Mouse (Mus musculus): ENCODE data around the gene Irf2bp1. TPM values are rescaled to one million over a fixed set of nuclear protein-coding genes. Genes with fewer than 3 reads are reported as not detected.

Gene Irf2bp1
- total and polyA plus RNA-seq, 3 experiments = 4.9 to 12.8 (median 6.6) TPM

DNA sequence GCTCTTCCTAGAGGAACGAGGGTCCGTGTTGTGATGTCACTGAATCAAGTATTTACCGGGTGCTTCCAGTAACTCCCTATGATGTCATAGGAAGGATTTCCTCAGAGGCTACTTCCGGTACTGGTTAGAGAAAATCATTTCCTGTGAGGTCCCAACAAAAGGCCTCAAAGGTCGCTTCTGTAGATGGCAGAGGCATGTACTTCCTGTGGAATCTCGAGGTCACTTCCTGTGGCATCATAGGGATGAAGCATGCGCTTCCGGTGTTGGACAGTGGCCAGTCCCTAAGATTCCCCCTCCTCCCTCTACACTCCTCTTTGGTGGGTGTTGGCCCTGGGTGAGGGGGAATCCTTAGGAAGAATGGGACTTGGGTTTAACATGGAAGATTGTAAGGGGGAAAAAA, 44.4 kb upstream of the Irf2bp1 start:
- no peak for DNase-seq (ENCODE audit: extremely low read depth)
- H3K27ac ChIP-seq (ENCODE audit: insufficient read depth, low read depth) = no peak overlapping the region
- H3K79me2 ChIP-seq (replicated peaks; ENCODE audit: control insufficient read depth, extremely low read depth, insufficient read depth, poor library complexity, severe bottlenecking) = 0 out of 2 replicates have a peak, but pooled peaks cover 3% of the 10 kb centered on the region
- H3K4me2 ChIP-seq (ENCODE audit: insufficient read depth, low read depth, poor library complexity, severe bottlenecking) = peak overlapping the region; percentile 32; the same call in 1 of the 2 replicates
- H3K4me3 ChIP-seq (replicated peaks in 1 of 3; ENCODE audit: low read depth in 2 of 3, low read length in 2 of 3, poor library complexity in 1 of 3) = no peak overlapping the region
- H3K27me3 ChIP-seq (replicated peaks) = peaks cover 95% of the 10 kb centered on the region
- H3K9ac ChIP-seq (ENCODE audit: insufficient read depth, low read depth) = no peak overlapping the region
- TF ChIP-seq ZC3H11A (IDR thresholded peaks at IDR 0.05; ENCODE audit: low read depth, low read length) (no peak), CTCF (conservative IDR thresholded peaks at IDR 0.05 in 1 of 2, IDR thresholded peaks at IDR 0.05 in 1 of 2; ENCODE audit: low read depth in 2 of 2, low read length in 2 of 2) (no peak), TBP (conservative IDR thresholded peaks at IDR 0.05; ENCODE audit: low read depth, low read length) (no peak), ZNF384 (IDR thresholded peaks at IDR 0.05; ENCODE audit: low read depth, low read length) (no peak), RCOR1 (conservative IDR thresholded peaks at IDR 0.05; ENCODE audit: low read depth, low read length) (no peak), GABPA (IDR thresholded peaks at IDR 0.05; ENCODE audit: insufficient replicate concordance, low read depth, low read length) (no peak), HCFC1 (IDR thresholded peaks at IDR 0.05; ENCODE audit: low read depth, low read length) (peak; percentile 56), ELF1 (IDR thresholded peaks at IDR 0.05; ENCODE audit: low read depth, low read length) (peak; percentile 39), MXI1 (IDR thresholded peaks at IDR 0.05; ENCODE audit: low read depth, low read length) (no peak), ETS1 (conservative IDR thresholded peaks at IDR 0.05; ENCODE audit: low read depth, low read length) (no peak), POLR2A (IDR thresholded peaks at IDR 0.05; ENCODE audit: low read depth, low read length) (no peak), JUND (conservative IDR thresholded peaks at IDR 0.05; ENCODE audit: low read depth, low read length) (no peak), MYC (IDR thresholded peaks at IDR 0.05; ENCODE audit: low read depth, low read length) (no peak)
- in situ Hi-C loops (cut with MboI; ENCODE audit: low pct_ligation_motif_present, low pct_unique_long_range_greater_than_20kb, low sequenced_read_pairs) (no loop called here), dilution Hi-C loops (cut with MboI; ENCODE audit: extremely low pct_ligation_motif_present, extremely low pct_unique_long_range_greater_than_20kb, low sequenced_read_pairs) (no loop called here)
- peaks cover 9% of the 10 kb centered on the region for H3K9me3 ChIP-seq (replicated peaks; ENCODE audit: low read length)
- H3K36me3 ChIP-seq (replicated peaks in 1 of 2; ENCODE audit: control insufficient read depth in 1 of 2, insufficient read depth in 1 of 2, low read length in 1 of 2) = no peaks in the 10 kb centered on the region
- H3K4me1 ChIP-seq (ENCODE audit: control insufficient read depth in 1 of 2, insufficient read depth in 2 of 2) = peaks cover 14 to 29% of the 10 kb centered on the region in 2 experiments

- no peaks in the 10 kb centered on the region for H3K79me2 ChIP-seq (replicated peaks; ENCODE audit: control insufficient read depth, extremely low read depth, insufficient read depth, poor library complexity, severe bottlenecking)
- peaks cover 8% of the 10 kb centered on the region for H3K9me3 ChIP-seq (replicated peaks; ENCODE audit: low read length)
- H3K36me3 ChIP-seq (replicated peaks in 1 of 2; ENCODE audit: control insufficient read depth in 1 of 2, insufficient read depth in 1 of 2, low read length in 1 of 2) = no peaks in the 10 kb centered on the region
- DNase-seq (ENCODE audit: extremely low read depth) = no peak
- peaks cover 14 to 30% of the 10 kb centered on the region in 2 experiments for H3K4me1 ChIP-seq (ENCODE audit: control insufficient read depth in 1 of 2, insufficient read depth in 2 of 2)
- dilution Hi-C loops (cut with MboI; ENCODE audit: extremely low pct_ligation_motif_present, extremely low pct_unique_long_range_greater_than_20kb, low sequenced_read_pairs) = no loop called here
- H3K27ac ChIP-seq (ENCODE audit: insufficient read depth, low read depth) = no peak overlapping the region
- H3K4me3 ChIP-seq (replicated peaks in 1 of 3; ENCODE audit: low read depth in 2 of 3, low read length in 2 of 3, poor library complexity in 1 of 3) = no peak overlapping the region
- in situ Hi-C loops (cut with MboI; ENCODE audit: low pct_ligation_motif_present, low pct_unique_long_range_greater_than_20kb, low sequenced_read_pairs) = no loop called here
- peaks cover 93% of the 10 kb centered on the region for H3K27me3 ChIP-seq (replicated peaks)
- no peak for TF ChIP-seq MAX (IDR thresholded peaks at IDR 0.05; ENCODE audit: low read length)
- peak; percentile 97 for TF ChIP-seq MXI1 (IDR thresholded peaks at IDR 0.05; ENCODE audit: low read depth, low read length)
- TF ChIP-seq ZNF384 (IDR thresholded peaks at IDR 0.05; ENCODE audit: low read depth, low read length) = peak; percentile 81
- H3K4me2 ChIP-seq (ENCODE audit: insufficient read depth, low read depth, poor library complexity, severe bottlenecking) = peak overlapping the region; percentile 95
- no peak overlapping the region for H3K9ac ChIP-seq (ENCODE audit: insufficient read depth, low read depth)
Measured at GRCm38 (mm10) chr7:18962171-18962792, 41.6 kb upstream of the Irf2bp1 start.

All from CH12.LX (cell line).